Mouse (Mus musculus): ENCODE measurements around the gene Jhy.

Jhy gene

DNA sequence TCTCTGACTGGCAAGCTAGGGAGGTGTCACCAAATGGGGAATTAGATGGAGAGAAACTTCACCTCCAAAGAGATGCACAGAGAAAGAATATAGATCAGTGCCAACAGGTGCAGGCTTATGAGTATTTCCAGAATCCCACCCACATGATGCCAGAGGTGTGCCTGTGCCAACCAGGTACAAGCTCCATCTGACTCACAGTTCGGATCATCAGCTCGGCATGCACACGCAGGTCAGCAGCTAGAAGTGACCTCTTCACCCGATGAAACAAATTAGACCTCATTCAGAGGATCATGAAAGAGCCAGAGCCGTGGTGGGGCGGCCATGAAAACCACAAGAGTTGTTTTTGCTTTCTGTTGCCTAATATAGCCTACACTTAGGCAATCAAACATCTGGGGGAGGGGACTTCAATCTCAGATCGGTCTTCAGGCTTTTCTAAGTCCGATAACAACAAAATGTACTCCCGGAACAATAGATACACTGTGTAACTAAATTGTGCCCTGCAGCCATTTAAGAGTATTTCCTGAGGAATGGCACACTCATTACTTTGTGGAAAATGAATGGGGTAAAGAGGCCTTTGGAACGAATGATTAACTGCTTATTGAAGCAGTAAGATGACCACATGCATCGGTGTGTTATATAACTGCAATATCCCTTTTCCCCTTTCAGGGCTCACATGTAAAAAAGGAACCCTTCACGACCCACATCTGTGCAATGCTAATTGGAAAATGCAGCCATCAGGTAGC is 45.9 kb downstream of the Jhy start:
- DNase-seq = no peak

DNA sequence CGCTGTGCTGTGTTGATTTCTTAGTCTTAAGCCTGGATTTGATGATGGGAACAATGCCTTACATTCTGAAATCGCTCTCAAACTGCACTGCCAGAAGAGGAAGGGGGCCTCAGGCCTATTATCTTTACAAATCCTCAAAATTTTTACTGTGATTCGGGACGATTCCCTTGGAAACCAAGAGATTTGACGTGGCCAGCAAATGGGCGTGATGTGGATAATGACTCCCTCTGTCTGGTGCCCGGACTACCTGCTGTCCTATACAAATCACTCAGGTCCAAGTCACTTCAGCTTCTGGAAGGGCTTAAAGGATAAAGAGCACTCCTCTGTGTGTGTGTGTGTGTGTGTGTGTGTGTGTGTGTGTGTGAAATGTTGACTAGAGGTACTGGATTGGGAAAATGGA is 55.0 kb downstream of the Jhy start:
- no peak for DNase-seq

DNA sequence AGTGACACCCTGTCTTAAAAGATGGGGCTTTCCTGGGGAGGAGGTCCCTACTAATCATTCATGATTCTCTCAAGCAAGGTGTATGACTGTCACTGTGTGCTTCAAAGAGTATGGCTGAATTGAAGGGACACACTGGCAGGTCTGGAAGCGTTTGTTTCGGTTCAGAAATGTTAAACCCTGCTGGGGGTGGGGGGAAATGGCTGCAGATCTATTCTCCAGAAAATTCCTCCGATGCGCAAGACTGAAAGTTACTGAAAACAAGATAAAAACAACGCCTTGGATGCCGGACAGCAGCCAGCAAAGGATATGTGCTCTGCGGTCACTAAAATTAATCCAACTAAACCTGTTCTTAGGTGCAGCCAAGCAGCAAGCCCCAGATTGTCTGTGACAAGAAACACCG is 55.5 kb downstream of the Jhy start:
- no peak for DNase-seq

DNA sequence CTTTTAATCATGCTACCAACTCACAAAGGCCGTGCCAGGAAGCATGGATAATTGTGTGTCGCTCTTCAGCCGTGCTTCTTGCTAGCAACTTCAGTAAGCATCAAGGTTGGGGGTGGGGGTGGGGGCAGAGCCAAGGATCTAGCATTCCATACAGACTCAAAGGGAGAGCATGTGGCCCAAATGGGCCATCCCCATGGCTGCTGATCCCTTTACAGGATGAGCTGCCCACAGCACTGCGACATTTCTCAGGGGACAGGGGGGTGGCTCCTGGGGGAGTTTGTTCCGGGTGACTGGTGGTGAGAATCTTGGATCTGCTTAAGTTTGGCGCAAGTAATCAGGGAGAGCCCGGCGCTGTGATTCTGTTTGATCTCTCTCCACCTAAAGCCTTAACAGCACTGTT is 56.5 kb downstream of the Jhy start:
- no peak for DNase-seq

DNA sequence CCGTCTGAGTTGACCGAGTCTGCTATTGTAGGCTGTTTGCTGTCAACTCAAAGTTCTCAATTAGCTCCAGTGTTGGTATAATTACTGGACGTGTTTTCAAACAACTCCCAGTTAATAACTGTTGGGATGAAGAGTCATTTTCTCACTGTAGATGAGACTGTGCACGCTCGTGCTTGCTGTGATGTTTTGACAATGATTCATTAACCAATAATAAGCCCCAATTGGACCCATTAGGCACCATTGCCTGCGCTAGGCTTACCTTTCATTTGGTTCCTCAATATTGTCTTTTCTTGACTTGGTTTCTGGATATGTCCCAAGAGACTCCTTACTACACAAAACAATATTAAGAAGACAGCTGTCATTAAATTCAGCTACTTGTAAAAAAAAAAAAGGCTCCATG is 71.5 kb downstream of the Jhy start:
- DNase-seq = no peak

DNA sequence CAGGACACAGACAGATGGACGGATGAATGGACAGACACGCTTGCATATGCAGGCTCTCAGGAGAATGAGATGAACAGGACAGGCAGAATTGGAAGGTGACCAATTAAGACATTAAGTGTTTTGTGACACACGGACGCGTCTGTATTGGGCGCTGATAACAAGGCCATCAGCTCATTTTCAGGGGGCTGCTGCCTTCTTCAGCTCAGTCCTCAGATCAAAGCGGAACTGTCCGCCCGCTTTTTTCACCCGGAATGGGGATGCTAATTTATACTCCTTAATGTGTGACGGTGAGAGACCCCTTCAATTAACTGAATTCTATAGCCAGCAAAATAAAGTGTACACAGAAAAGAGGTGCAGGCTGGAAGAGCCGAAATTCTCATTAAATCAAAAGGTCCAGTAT is 74.5 kb downstream of the Jhy start:
- DNase-seq = no peak

DNA sequence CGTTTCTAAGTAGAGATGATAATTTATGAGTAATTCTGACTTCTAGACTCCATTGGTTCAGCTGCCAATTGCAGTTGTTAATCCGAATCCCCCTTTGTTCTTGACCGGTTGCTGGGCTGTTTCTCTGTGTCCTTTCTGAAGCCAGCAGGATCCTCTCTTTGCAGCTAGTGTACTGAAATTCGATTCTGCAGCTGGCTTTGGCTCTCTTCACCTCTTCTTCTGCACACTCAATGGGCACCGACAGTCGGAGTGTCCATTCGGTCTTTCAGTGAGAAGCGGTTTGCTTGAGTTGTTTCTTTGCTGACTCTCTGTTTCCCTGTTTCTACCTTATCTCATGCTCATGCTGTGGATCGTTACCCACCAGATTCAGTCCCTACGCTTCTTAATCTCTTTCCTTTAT is 78.2 kb downstream of the Jhy start:
- no peak for DNase-seq

DNA sequence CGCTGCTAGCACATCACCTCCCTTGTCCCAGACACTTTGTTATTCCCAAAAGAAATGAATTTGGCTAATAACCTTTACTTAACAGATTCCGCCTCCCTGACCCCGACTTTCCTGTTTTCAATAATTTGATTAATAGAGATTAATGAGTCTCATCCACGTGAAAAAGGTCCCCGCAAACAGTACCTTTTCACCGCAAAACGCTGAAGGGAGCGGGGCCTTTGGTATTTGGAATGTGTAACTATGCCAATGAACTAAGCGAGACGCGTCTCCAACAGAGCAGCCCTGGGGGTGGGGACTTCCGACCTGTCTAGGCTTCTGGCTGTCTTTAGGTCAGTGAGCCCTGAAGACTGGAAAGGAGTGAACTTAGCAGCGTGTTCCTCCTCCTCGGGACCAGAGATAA is 84.9 kb downstream of the Jhy start:
- no peak for DNase-seq

DNA sequence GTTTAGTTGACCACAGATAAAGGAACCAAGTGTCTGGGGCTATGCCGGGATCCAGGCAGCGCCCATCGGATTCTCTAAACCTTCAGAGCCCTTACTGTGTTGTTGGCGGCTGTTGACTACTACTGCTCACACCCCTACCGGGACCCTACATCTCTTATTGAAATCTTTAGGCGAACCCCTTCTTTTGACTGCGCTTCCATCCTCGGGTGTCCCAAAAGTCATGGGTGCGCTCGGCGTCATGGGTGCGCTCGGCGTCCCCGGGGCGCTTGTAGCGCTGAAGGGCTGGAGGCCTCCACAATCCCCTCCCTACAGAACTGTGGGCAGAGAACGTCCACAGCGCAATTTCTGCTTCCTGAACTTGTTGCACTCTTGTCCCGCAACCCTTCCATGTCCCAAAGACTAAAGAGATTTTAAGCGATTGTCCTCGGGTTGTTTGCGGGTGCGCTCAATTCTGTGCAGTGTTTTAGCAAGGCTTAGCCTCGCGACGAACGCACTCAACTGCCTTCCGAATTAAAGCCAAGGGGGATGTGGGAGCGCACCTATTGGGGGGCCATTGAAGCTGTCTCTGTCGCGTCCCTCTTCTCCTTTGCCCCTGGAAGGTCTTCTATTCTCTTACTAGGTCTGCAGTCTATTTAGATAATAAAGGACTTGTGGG is 85.5 kb downstream of the Jhy start:
- DNase-seq = no peak

DNA sequence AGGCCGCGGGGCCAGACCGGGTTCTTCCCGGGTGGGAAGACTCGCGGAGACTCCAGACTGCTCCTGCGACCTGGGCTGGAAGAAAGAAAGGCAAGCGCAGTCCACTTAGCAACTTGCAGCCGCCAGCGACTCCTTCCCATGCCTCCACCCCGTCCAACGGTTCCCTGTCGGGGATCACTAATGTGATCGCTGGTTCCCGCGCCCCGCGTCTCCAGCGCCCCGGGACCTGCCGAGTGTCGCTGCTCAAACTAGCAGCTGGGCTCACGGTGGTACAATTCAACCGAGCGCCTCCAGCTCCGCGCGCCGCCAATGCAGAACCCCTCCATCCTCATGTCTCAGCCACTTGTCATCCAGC is 86.1 kb downstream of the Jhy start:
- no peak for DNase-seq

DNA sequence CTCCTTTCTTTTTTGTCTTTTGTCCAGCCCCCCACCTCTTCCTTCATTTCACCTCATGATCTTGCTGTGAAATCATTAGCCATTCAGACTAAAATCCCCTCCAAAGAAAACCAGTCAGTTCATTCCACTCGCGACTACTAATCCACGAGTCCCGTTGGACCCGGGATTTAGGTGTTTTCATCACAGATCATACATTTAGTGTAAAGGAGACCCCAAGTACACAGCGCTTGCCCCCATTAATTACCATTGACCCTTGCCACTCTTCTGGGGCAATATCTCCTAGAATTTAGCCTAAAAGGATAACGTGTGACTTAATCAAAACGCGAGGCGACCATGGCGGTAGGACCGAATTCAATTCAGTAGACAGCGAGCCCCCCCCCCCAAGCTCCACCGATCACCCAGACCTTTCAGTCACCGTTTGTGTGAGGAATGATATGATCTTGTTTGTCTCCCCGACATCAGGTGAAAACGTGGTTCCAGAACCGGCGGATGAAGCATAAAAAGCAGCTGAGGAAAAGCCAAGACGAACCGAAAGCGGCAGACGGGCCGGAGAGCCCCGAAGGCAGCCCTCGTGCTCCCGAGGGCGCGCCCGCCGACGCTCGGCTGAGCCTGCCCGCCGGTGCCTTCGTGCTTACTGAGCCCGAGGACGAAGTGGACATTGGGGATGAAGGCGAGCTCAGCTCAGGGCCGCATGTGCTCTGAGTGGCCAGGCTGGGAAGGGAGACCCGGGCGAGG is 86.6 kb downstream of the Jhy start:
- no peak for DNase-seq

DNA sequence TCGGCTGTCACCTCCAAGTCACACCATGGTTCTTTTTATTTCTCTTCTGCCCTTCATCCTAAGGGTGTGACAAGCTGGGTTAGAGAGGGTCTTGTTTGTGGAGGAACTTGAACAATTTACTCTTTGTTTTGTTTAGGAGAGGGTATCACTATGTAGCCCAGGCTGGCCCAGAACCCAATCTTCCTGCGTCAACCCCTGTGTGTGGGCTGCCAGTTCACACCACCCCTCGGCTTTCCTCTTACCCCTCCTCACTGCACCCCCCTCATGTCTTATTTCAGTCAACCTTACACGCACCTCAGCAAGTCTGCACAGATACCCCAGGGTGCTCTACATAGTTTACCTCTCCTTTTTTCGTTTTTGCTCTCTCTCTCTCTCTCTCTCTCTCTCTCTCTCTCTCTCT is 87.2 kb downstream of the Jhy start:
- DNase-seq = no peak

DNA sequence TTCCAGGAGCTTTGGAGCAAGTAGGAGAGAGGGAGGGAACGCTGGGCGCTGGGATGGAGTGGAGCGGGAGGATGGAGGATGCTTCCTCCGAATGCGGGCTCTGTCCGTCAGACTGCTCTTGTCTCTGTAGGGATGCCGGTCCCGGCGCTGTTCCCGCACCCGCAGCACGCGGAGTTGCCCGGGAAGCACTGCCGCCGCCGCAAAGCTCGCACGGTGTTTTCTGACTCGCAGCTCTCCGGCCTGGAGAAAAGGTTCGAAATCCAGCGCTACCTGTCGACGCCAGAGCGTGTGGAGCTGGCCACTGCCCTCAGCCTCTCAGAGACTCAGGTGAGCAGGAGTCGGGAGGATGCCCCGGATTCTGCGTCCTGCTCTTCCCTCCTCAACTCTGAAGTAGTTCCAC is 87.8 kb downstream of the Jhy start:
- DNase-seq = no peak

DNA sequence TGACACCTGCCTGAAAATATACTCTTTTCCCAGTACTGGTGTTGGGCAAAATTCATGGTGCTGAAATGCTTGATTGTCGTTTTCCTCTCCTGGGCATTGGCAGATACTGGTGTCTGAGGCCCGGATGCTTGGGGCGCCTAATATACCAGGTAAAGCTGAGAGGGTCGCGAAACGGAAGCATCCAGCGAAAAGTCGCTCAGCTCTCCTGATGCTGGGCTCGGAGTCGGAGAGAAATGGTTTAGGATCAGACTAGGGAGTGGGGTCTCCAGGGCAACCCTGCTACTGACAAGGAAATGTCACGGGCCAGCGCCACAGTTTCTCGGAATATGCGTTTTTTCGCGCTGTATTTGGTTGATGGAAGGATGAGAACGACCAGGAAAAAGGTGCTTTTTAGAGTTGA is 88.5 kb downstream of the Jhy start:
- DNase-seq = no peak

DNA sequence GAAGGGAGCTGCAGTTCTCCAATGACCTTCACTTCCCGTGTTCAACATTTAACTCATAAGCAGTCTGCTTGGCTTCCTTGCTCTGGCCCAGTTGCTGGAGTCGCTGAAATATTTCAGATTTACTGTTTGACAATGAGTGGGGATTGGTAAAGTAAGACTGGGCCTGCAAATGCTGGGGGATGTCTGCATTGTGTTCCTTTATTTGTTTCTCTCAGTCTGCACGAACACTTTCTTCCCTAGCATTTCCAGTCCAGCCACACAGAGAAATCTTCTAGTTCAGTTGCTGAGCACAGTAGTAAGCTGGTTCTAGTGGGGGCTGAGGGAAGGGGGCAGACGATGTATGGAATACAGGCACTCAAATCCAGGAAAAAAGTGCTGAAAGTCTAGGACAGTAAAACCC is 89.0 kb downstream of the Jhy start:
- DNase-seq = no peak

DNA sequence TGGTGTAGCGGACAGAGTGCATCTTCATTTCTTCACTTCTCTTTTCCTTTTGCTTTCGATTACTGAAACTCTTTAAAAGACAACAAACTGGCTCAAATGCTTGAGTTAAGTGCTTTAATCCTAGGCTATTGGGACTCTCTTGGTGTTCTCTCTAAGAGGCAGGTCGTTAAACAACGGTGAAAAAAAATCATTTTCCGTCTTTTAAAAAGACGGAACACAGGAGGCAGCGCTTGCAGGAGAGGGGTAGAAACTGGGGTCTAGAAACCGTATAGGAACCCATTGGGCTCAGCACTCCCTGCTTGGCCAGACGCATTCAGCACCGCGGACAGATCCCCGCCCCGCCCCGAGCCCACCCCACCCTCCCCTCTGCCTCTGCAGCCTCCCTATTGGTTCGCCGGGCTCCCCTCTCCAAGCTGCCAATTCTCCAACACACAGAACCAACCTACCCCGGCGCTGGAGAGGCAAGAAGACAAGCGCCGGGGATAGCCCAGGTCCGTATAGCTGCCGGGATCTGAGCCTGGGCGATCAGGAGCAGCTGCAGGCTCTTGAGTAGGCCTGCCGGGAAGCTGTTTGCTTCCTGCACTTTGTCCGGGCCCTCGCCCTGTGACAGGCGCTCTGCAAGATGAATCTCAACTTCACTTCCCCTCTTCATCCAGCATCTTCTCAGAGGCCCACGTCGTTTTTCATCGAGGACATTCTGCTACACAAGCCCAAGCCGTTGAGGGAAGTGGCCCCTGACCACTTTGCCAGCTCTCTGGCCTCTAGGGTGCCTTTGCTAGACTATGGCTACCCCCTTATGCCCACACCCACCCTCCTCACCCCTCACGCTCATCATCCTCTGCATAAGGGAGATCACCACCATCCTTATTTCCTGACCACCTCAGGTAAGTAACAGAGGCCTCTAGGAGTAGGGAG is 90.1 kb downstream of the Jhy start, which contains the start of gene Bsx:
Gene Bsx, plus strand, starts transcription at position 572 of the 915 bp plus-strand sequence.
- no peak for DNase-seq

DNA sequence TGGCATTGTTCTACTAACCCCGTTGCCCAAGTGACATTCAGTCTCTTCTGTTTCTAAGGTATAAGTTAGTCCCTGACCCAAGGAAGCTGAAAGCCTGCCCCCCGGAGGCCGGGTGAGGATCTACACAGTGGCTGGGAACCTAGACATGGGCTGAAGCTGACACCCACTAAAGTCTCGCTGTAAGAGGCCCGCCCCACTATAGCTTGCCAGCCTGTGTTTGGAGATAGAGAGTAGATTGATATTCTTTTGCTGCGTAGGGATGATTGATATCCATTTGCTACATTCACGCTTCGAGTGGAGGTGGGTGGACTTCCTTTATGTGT is 91.8 kb downstream of the Jhy start:
- DNase-seq = no peak

DNA sequence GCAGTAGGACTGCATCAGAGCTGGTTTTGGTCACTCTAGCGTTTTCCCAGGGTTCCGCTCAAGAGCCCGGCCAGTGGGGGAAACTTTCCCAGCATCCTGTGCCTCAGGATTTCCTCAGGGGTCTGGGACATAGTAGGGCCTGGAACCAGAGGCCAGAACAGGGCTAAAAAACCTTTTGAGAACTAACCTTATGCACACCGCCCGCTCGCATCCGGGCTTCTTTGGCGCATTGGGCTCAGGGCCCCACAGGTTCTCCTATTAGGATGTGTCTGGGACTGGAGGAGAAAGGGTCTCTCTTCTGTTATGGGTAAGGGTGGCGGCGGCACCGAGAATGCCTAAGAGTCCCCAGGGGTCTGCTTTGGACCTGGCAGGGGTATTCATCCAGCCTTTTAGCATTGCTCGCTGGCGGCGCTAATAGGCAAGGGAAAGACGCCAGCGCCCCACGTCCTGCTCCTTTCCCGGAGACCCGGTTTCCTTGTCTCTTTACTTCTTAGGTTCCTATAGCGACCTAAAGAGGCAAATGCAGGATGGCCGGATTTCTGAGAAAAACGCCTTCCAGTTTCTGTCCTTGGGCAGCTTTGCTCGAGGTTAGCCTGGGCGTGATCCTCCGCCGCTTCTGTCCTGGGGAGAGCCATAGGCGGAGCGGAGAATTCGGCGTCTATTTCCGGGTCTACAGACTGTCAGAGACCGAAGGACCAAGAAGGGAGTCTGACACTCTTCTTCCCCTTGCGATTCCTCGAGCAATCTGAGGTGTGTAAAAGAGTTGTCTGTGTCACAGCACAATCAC is 92.4 kb downstream of the Jhy start:
- no peak for DNase-seq

DNA sequence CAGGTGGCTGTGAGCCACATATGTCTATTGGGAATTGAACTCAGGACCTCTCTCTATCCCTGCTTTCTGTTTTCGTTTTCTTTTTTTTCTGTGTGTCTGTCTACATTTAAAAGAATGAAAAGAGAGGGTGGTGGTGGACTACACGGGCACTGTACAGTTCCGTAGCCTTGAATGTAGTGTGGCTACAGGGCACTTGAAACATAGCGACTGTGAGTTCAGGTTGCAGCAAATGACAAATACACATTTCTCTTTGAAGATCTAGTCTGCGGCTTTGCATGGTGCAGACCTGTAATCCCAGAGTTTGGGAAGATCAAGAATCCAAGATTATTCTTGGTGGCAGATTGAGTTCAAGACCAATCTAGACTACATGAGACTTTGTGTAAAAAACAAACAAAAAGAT is 93.6 kb downstream of the Jhy start:
- DNase-seq = no peak

DNA sequence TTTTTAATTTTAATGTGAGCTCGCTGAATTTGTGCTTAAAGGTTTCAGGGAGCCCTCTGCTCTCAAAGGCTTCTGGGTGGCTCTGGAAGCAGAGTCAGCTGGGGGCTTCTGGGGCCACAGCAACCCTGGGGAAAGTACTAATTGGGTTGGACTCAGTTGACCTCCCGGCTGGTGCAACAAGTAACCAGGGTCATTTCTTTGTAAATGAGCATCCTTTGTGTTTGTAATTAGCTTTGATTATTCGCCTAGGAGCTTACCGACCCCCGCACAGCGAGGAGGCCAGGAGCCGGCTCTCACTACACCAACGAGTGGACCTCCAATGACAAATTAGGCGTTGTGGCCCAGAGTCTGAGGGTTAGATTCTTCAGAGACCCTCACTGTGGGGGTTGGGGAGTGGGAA is 104.7 kb downstream of the Jhy start:
- DNase-seq = no peak

DNA sequence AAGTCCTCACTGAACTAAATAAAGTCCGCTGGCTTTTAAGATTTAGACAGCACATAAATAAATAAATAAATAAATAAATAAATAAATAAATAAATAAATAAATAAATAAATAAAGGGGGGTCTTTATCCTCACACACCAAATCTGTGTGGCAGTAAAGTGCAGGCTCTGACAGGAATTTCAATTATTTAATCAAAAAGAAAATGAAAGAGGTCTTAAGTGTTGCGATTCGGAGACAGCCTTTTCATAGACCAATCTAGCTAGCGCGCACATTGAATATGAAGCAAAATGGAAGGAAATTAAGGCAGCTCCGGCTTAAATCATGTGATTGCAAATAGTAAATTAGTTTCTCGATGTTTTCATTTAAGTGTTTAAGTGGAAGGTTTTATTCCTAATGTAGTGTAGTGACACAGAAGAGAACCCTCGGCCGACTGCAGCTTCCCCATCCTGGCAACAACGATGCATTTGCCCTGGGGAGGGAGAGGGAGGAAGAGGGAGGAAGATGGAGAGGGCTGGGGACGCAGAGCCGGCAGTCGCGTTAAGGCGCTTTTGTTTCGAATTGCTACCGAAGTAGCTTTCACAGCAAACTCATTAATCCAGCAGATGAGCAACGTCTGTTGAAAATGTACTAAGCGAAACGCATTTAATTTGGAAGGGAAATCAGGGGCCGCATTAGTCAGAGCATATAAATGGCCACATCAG is 105.3 kb downstream of the Jhy start:
- no peak for DNase-seq

DNA sequence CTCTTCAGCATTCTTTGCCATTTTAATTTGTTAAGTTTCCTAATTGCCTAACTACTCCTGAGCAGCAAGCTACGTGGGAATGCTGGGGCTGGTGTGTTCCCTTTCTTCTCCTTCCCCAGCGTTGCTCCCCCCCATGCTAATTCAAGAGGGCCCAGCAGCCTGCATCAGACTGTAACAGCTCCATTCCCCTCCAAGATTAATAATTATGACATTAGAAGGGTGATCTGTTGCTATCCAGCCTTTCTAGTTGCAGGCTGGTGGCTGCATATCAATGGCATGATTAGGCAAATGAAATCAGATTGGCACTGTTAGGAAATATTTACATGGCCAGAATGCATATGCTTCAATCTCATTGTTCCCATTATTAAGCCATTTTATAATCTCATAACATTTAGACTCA is 112.4 kb downstream of the Jhy start:
- DNase-seq = no peak

All from kidney, adult 8-10 months (tissue).